Mouse (Mus musculus) lung, postnatal 25 days (tissue): ENCODE results near the gene Lgr4.
A peak's percentile ranks its signal among the peaks of the same experiment; 100 is the strongest.

ENCODE experiments used
- DNase-seq: peaks from one replicate; pipeline ENCODE4 v3.0.0; 2022; ENCODE audit warnings: low spot score

The Lgr4 gene

GRCm38 (mm10) chr2:109983435-109983834 is 66.0 kb downstream of the Lgr4 start:
- no peak for DNase-seq

GRCm38 (mm10) chr2:109984930-109985329 is 67.5 kb downstream of the Lgr4 start:
- DNase-seq, result no peak

- no peak for DNase-seq
These were observed 68.1 kb downstream of the Lgr4 start for GRCm38 (mm10) chr2:109985560-109985959.

GRCm38 (mm10) chr2:109986036-109986785 is 68.8 kb downstream of the Lgr4 start:
- no peak for DNase-seq

GRCm38 (mm10) chr2:109987946-109988345 is 70.5 kb downstream of the Lgr4 start:
- DNase-seq, result no peak

GRCm38 (mm10) chr2:109989196-109989595 is 71.7 kb downstream of the Lgr4 start:
- no peak for DNase-seq

- no peak for DNase-seq
These were observed 72.4 kb downstream of the Lgr4 start for GRCm38 (mm10) chr2:109989679-109990473.

GRCm38 (mm10) chr2:109991754-109992153 is 74.3 kb downstream of the Lgr4 start:
- DNase-seq, result no peak

GRCm38 (mm10) chr2:109992448-109993073 is 75.1 kb downstream of the Lgr4 start:
- DNase-seq, result no peak

- no peak for DNase-seq
These were observed 76.0 kb downstream of the Lgr4 start for GRCm38 (mm10) chr2:109993404-109993803.

- DNase-seq, result no peak
These were observed 77.6 kb downstream of the Lgr4 start for GRCm38 (mm10) chr2:109995061-109995460.

GRCm38 (mm10) chr2:109996411-109996810 is 79.0 kb downstream of the Lgr4 start:
- DNase-seq, result no peak

- no peak for DNase-seq
These were observed 87.2 kb downstream of the Lgr4 start for GRCm38 (mm10) chr2:110004668-110005067.

- no peak for DNase-seq
These were observed 87.7 kb downstream of the Lgr4 start for GRCm38 (mm10) chr2:110005164-110005563.

- DNase-seq, result no peak
These were observed 88.3 kb downstream of the Lgr4 start for GRCm38 (mm10) chr2:110005596-110006239.

GRCm38 (mm10) chr2:110007423-110008267 is 90.2 kb downstream of the Lgr4 start:
- no peak for DNase-seq

- DNase-seq, result no peak
These were observed 92.0 kb downstream of the Lgr4 start for GRCm38 (mm10) chr2:110009449-110009848.

GRCm38 (mm10) chr2:110012184-110012725 is 94.8 kb downstream of the Lgr4 start:
- DNase-seq, result no peak

GRCm38 (mm10) chr2:110017087-110017486 is 99.6 kb downstream of the Lgr4 start:
- no peak for DNase-seq

- peak; percentile 91 for DNase-seq
These were observed 100.4 kb downstream of the Lgr4 start, which contains the start of gene Ccdc34 for GRCm38 (mm10) chr2:110017616-110018505. TSS of gene Ccdc34 (plus strand) at chr2:110017817.
